Mouse (Mus musculus) limb, embryonic 14.5 days (tissue): ENCODE data around the gene Efna4. TPM values are rescaled to one million over a fixed set of nuclear protein-coding genes. Genes with fewer than 3 reads are reported as not detected.

Experiments
- ATAC-seq: fragments of 200-750 bp; cut with Nextera tagmentation; 2 replicates; pipeline ENCODE4 v1.8.0; 2017; ENCODE audit warnings: low read depth, moderate number of reproducible peaks, moderate TSS enrichment; ENCODE audit not compliant: low FRiP score
- DNase-seq: peaks from one replicate; pipeline ENCODE4 v3.0.0-alpha.2; 2015; ENCODE audit warnings: low spot score
- H3K27ac ChIP-seq: fragments of 300-500 bp; sonication (generic); replicated peaks from 2 replicates; pipeline ENCODE4 v1.5.1; 2014; ENCODE audit warnings: low read depth, mild to moderate bottlenecking, low read length, moderate library complexity, mixed read lengths
- H3K27me3 ChIP-seq: fragments of 300-500 bp; sonication (generic); 2 replicates; pipeline ENCODE4 v1.6.1; 2014; ENCODE audit warnings: low read length, mixed read lengths; ENCODE audit not compliant: control insufficient read depth, insufficient read depth
- H3K36me3 ChIP-seq: fragments of 300-500 bp; sonication (generic); 2 replicates; pipeline ENCODE4 v1.6.1; 2014; ENCODE audit warnings: mild to moderate bottlenecking, low read length, moderate library complexity, mixed read lengths; ENCODE audit not compliant: control insufficient read depth, insufficient read depth
- H3K4me1 ChIP-seq: fragments of 300-500 bp; sonication (generic); 2 replicates; pipeline ENCODE4 v1.6.1; 2014; ENCODE audit warnings: antibody characterized with exemption, low read length, mixed read lengths; ENCODE audit not compliant: control insufficient read depth, insufficient read depth
- H3K4me2 ChIP-seq: fragments of 300-500 bp; sonication (generic); replicated peaks from 2 replicates; pipeline ENCODE4 v1.6.1; 2014; ENCODE audit warnings: low read depth, mild to moderate bottlenecking, low read length, moderate library complexity; ENCODE audit not compliant: severe bottlenecking
- H3K4me3 ChIP-seq: fragments of 300-500 bp; sonication (generic); replicated peaks from 2 replicates; pipeline ENCODE4 v1.5.1; 2014; ENCODE audit warnings: low read length
- H3K9ac ChIP-seq: fragments of 300-500 bp; sonication (generic); 2 replicates; pipeline ENCODE4 v1.6.1; 2014; ENCODE audit warnings: mild to moderate bottlenecking, low read depth, low read length, moderate library complexity; ENCODE audit not compliant: severe bottlenecking
- H3K9me3 ChIP-seq: fragments of 300-500 bp; sonication (generic); 2 replicates; pipeline ENCODE4 v1.6.1; 2016; ENCODE audit warnings: low read length; ENCODE audit not compliant: control insufficient read depth
- POLR2A ChIP-seq: fragments of 200-500 bp; IDR thresholded peaks from 2 replicates; pipeline ENCODE4 v1.8.0; 2012; ENCODE audit warnings: inconsistent platforms, mild to moderate bottlenecking, moderate library complexity, borderline replicate concordance; ENCODE audit not compliant: insufficient read depth, insufficient read length; ENCODE audit errors: extremely low read depth
- WGBS: fragments of 180-500 bp; shearing (Covaris S2); extraction: QIAGEN DNeasy Blood & Tissue Kit; methylation state at CpG from one replicate; pipeline ENCODE4 v1.1.7; 2014; 5-methylcytosine and 5-hydroxymethylcytosine counted together
- polyA plus RNA-seq, 2 experiments: library from polyadenylated mRNA; depleted of rRNA in 1 of 2; stranded (reverse) in 1 of 2; unstranded in 1 of 2; fragments of >200 nt; fragmentation: Nextera tagmentation in 1 of 2; extraction: Ambion mirVana in 1 of 2; gene quantifications; 2 replicates each; pipeline versions ENCODE4 v1.2.1 to v1.2.3; 2012 to 2014

Efna4 gene
- polyA plus RNA-seq, 2 experiments = 32.0 to 56.5 TPM

DNA sequence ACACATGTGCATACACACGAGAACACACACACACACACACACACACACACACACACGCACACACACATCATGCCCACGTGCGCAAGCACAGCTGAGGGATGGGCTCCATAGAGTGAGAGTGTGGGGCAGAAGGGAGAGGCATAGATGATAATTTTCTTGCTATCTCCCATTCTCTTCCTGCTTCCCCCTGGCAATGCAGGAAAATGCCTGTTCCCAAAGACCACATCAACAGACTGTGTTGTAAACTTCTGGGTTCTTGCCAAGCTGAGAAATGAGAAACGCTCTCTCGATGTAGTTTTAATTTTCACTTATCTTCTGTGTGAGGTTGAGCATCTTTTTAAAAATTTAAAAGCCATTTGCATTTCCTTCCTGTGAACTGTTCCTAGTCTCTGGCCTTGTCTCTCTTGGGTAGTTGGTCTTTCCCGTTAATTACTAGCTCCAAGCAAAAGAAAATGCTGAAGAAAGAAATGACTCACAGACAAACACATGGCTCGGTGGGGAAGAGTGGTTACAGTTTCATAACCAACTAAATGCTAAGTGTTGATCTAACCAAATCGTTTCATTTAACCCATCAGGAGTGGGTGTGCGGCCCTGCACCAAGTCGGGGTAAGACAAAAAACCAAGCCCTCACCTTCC lies 40.9 kb downstream of the Efna4 start:
- ATAC-seq = no peak
- Histone ChIP-seq H3K27ac (no peak overlapping the region), H3K36me3 (no peaks in the 10 kb centered on the region), H3K9me3 (no peaks in the 10 kb centered on the region), H3K9ac (no peak overlapping the region; the same call in 1 of the 2 replicates), H3K27me3 (no peaks in the 10 kb centered on the region), H3K4me1 (no peaks in the 10 kb centered on the region), H3K4me3 (no peak overlapping the region), H3K4me2 (no peak overlapping the region)
- no peak for TF ChIP-seq POLR2A
- no peak for DNase-seq
- 74% methylated on average over 11 of the region's 11 CpGs for WGBS

DNA sequence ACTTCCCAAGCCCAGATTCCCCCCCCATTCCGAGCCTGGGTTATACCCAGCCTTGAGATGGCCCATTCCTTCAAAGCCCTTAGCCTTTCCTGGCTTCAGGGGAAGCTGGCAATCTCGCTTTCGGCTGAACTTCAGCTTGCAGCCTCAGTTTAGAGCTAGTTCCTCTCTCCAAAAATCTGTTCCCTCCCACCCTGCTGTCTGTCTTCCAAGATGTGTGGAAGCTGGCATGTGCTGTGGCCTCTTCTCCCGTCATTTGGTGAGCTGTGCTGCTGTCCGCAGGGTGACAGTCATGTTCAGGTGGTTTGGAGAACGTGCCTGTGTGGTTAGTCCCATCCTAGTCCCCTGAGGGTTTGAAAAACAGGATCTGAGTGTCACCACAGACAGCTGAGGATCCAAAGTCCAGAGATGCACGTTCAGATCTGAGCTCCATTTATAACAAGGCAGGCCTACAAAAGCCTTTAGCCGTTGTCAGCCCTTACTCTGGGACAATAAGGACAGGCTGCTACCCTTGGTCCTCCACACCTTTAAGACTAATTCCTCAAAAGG lies 42.1 kb downstream of the Efna4 start:
- no peak for TF ChIP-seq POLR2A
- Histone ChIP-seq H3K4me2 (no peak overlapping the region), H3K4me3 (no peak overlapping the region), H3K27ac (no peak overlapping the region), H3K9me3 (no peaks in the 10 kb centered on the region), H3K36me3 (no peaks in the 10 kb centered on the region), H3K4me1 (peaks cover 9% of the 10 kb centered on the region; the same call in 1 of the 2 replicates), H3K9ac (no peak overlapping the region), H3K27me3 (no peaks in the 10 kb centered on the region)
- 77% methylated on average over 8 of the region's 8 CpGs for WGBS
- no peak for ATAC-seq
- no peak for DNase-seq

DNA sequence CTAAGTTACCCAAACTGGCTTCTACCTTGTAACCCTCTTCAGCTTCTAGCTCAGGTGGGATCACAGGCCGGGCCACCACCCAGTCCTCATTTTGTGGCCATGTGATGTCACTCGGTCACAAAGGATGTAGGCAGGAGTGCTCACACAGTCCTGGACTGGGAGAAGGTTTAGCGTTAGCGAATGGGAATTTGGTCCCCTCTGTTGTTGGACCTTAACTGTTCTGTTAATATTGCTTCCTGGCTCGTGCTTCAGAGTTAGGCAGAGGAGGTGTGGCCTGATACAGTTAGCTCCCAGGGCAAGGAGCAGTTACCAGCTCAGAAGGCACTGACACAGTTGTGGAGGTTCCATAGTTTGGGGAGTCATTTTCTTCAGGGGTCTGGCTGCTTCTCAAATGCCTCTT lies 43.6 kb downstream of the Efna4 start:
- Histone ChIP-seq H3K27me3 (no peaks in the 10 kb centered on the region), H3K9ac (no peak overlapping the region), H3K27ac (no peak overlapping the region), H3K4me3 (no peak overlapping the region), H3K36me3 (no peaks in the 10 kb centered on the region), H3K9me3 (no peaks in the 10 kb centered on the region), H3K4me1 (peaks cover 13% of the 10 kb centered on the region; the same call in 1 of the 2 replicates), H3K4me2 (no peak overlapping the region)
- DNase-seq = no peak
- no peak for ATAC-seq
- WGBS = 77% methylated on average over 5 of the region's 5 CpGs
- TF ChIP-seq POLR2A = no peak

DNA sequence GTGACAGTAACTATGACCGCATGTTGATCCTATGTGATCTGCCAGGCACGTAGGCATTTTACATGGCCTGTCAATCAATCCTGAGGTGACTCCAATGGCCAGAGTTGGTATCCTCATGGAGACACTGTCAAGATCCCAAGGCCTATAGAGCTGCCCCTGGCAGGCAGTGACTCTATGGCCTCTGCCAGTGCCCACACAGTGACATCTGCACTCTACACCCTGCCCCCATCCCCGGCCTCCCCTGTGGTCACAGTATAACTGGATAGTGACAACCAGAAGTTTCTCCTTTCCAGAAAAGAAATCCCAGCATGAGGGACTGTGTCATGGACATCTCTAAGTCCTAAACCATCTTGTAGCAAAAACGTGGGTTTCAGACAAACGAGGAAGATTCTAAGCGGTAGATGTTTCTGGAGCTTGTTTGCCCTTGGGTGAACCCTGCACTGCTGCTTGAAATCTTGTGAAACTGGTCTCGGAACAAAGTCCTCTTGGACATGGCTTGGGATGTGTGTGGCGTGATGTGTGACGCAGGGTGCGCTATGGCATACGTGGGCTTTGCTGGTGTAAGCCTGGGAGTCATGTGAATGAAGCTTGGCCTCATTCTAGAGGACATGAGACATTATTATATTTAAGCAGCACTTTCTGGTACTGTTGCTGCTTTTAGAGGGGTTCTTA lies 44.4 kb downstream of the Efna4 start:
- WGBS = 85% methylated on average over 11 of the region's 11 CpGs
- no peaks in the 10 kb centered on the region for H3K36me3 ChIP-seq

DNA sequence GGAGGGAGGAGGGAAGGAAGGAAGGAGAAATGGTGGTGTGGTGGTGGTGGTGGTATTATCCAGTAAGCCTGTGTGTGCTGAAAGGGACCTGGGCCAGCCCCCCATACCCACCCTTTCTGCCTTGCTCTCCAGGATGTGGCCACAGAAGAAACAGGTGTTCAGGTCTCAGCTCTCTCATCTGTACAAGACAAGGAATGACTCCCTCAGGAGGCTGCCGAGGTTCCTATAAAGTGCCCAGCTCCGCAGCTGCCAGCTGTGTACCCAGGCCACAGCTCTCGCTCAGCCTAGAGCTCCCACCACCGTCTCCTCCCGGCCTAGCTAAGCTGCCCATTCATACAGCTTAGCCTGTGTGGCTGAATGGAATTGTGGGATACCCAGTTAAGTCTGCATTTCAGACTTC lies 45.5 kb downstream of the Efna4 start:
- DNase-seq (no peak), ATAC-seq (no peak)
- H3K9me3 ChIP-seq = no peaks in the 10 kb centered on the region
- H3K27me3 ChIP-seq = no peaks in the 10 kb centered on the region
- TF ChIP-seq POLR2A = no peak
- 30% methylated on average over 5 of the region's 5 CpGs for WGBS
- H3K36me3 ChIP-seq = no peaks in the 10 kb centered on the region
- 0 out of 2 replicates have a peak overlapping the region, but pooled peaks have one; percentile 4 for H3K27ac ChIP-seq
- no peak overlapping the region for H3K4me3 ChIP-seq
- H3K4me2 ChIP-seq = no peak overlapping the region
- H3K4me1 ChIP-seq = peaks cover 13% of the 10 kb centered on the region; the same call in 1 of the 2 replicates
- H3K9ac ChIP-seq = no peak overlapping the region

More for the DNA sequence above, 44.4 kb downstream of the Efna4 start:
- no peak overlapping the region for H3K4me3 ChIP-seq
- H3K27me3 ChIP-seq = no peaks in the 10 kb centered on the region
- no peaks in the 10 kb centered on the region for H3K9me3 ChIP-seq
- TF ChIP-seq POLR2A = no peak
- H3K4me2 ChIP-seq = no peak overlapping the region
- H3K4me1 ChIP-seq = peaks cover 13% of the 10 kb centered on the region; the same call in 1 of the 2 replicates
- ATAC-seq (no peak), DNase-seq (no peak)
- H3K27ac ChIP-seq = no peak overlapping the region
- H3K9ac ChIP-seq = no peak overlapping the region
